Mouse (Mus musculus) kidney, adult 9 months (tissue): ENCODE data around the gene Ccr7.
A peak's percentile ranks its signal among the peaks of the same experiment; 100 is the strongest.

ENCODE experiments used
- DNase-seq: peaks from one replicate; pipeline ENCODE4 v3.0.0; 2022

Gene Ccr7

DNA sequence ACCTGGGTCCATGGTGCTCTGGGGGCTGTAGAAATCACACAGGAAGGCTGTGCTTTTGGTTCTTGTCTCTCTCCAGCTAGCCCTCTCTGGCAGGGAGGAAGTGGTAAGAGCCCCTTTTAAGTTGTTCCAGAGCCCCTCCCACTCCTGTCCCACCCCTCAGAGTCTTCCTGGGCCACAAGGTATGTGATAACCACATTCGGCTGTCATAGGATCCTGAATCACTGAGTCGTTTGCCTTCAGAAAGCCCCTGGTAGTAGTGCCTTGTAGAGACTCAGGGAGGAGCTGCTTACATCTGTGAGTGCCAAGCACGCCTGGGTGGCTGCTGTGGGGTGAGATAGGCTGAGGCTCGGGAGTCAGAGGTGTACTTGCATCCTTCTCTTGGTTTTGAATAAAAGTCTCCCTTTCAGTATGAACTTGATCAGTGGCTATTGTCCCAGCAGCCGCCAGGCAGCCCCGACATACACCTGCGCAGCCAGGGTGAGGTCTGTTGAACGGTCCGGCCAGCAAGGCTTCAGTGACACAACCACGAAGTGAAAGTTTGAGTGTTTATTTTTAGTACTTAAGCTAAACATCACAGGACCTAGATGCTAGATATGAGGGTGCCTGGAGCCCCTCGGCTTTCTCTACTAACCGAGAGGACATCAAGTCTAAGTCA lies at the start of gene Ccr7:
Ccr7 (minus strand) TSS at position 91 of the 655 bp plus-strand sequence.
- no peak for DNase-seq

DNA sequence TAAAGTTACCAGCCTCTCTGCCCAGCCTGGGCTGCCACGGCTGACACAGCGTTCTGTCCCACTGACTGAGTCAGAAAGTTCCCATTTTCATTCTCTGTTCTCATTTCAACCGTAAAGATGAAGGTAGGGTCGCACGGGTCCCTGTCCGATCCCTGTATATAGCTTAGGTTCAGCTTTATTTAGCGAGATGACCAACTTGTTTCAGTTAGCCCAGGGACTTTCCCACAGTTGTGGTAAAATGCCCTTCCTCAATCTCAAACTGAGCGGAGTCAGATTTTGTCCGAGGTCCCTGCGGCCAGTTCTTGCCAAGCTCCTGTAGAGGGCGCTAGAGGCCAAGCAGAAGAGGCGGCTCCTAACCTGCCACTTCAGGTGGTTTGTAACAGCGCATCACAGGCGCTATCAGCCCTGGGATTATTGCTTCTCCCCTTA lies 34.3 kb upstream of the Ccr7 start:
- peak; percentile 61 for DNase-seq

DNA sequence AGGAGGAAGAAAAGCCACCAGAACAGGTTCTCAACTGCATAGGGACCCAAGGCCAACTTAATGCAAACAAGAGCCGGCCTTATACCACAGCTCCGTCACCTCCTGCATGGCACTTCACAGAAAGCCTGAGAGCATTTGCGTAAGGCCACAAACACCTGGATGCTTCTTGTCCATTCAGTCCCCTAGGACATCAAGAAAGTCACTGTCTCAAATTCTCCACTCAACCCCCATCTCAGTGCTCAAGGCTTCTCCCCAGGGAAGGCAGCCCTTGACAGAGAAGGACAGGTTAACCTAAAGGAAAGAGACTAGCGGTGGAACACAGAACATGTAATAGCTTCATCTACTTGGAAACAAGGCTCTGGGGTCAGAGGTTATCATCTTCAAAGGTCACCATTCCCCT lies 32.5 kb upstream of the Ccr7 start:
- no peak for DNase-seq

DNA sequence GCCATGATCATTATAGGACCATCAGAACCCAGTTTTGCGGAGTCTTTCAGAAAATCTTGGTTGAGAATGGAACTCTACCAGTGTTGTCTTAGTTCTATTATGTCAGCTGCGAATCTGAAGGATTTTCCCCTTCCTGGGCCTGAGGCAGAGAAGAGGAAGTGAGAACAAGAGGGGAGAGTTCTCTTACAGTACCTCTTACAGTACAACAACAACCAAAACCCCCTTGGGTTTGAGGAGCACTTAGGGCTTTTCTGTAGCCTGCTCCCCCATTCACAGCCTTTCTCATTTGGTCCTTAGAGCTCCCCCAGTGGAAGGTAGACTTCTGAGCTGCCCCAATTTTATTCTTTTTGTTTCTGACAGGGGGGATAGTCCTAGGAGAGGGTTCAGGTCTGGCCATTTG lies 32.0 kb upstream of the Ccr7 start:
- DNase-seq, result no peak

DNA sequence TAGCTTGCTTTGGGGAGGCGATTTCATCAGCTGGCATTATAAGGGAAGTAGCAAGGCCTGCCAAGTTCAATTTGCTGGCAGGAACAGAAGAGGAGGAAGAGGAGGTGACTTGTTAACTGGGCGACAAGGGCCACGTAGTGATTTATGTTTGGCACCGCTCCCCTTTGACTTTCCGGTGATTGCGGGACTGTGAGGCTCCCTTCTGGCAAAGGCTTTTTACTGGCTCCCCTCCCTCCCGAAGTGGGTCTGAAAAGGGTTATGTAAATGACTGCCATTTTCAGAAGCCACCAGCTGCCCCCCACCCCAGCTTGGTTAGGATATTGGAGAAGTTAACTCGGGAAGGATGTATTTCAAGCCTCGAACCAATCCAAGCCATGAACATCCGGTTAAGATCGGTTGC lies 27.7 kb upstream of the Ccr7 start:
- peak; percentile 7 for DNase-seq

DNA sequence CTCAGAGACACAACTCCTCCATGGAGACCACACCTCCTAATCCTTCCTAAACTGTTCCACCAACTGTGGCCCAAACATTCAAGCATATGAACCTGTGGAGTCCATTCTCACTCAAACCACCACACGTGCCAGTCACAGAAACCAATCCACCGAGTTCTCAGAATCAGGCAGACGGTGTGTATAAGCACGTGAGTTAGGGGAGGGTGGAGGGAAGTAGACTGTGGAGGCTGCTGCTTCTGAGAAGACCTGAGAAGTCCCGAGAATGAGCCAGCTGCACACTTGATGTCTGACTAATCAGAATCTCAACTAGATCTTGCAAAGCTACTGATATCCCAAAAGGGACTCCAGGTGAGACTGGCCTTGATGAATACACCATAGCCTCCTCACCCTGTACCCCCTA lies 25.2 kb upstream of the Ccr7 start:
- no peak for DNase-seq

DNA sequence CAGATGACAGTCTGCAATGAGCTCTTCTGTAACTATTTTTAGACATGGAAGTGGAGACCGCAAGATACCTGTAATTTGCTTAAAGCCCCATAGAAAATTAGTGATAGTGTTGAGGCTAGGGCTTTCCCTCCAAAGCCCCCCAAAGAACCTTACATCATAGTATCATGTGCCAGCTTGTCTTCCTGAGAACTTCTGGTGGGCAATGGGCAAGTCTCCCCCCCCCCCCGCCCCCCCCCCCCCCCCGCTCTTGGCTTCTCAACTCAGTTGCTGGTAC lies 23.0 kb upstream of the Ccr7 start:
- no peak for DNase-seq

DNA sequence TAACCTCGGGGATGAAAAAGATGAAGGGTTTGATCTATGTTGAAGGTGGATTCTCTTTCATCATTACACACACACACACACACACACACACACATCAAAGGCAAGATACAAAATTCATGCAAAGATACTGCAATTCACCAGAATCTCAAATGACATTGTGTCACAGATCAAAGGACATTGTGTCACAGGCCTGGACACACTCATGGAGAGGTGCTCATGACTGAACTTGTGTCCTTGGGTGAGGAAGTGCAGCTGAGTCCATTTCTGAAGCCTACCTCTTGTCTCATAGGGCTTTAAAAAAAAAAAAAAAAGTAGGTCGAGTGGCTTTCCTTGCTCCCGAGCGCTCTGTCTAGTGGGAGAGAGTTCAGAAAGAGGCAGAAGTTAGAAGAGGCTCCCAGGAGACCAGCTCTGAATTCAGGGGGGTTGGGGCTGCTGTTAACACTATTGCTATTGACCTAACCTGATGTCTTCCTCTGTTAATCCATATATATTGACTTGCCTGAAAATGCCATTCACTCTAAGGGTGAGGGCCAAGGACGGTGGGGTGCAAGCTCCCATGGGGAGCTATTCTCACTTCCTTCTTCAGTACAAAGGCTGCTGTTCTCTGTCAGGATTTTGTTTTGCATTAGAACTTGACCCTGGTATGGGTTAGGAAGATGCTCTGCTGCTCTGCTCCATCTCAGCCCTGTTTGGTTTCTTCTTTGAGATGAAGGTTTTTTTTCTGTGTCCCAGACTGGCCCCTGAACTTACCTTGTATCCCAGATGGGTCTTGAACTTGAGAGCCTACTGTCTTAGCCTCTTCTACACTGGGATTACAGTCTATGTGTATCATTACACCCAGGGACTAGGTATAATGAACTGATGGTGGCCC lies 22.4 kb upstream of the Ccr7 start:
- no peak for DNase-seq

DNA sequence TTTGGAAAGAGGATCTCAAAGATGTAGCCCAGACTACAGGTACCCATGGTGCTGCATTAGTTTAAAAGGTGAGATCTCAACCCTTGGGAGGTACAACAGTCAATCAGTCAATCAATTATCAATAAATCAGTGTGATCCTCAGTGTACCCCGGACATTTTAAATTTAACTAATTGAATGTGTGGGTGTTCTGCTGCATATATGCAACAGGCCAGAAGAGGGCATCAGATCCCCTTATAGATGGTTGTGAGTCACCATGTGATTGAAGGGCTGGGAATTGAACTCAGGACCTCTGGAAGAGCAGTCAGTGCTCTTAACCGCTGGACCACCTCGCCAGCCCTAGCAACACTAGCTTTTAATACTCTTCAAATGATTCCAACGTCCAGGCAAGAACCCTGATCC lies 17.1 kb upstream of the Ccr7 start:
- DNase-seq, result no peak

DNA sequence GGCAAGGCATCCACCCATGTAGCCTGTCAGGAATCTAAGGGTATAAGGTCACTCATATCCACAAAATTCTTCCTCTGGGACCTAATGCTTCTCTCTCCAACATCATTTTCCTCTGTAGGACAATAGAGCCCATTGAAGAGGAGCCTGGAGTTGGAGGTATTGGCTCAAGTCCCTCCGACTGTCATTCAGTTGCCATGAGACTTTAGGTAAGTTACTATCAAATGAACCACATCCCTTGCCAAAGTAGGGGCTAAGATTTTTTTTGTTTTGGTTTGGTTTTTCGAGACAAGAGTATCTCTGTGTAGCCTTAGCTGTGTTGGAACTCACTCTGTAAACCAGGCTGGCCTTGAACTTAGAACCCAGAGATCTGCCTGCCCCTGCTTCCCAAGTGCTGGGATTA lies 16.6 kb upstream of the Ccr7 start:
- DNase-seq, result no peak

DNA sequence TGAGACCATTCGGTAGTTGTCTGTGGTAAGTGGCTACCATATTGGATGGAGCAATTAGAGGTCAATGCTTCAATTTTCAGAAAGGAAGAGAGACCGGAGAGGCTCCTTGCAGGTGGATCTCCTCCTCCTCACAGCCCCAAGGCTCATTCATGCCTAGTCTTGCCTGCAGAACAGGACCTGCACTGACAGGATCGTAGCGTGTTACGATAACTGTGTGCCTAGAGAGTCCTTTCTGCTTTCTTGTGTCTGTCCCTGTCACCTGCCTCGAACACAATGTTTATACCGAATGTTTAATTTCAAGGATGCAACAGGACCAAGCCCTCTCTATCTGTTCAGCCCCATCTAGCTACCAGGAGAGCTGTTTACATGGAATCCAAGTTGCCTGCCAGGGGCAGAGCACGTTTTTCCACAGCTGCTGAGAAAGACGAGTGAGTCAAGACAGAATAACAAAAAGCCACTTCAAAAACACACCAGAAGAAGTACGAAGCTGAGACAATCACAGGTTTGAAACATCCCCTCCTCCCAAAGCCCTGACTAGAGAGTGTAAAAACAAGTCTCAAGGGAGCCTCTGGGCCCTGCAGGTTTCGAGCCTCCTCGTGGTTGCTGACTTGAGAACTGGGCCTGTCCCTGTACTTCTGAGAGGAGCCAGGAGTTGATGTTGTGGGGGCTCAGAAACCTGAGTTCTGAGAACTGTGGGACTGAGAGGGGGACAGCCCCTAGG lies 15.8 kb upstream of the Ccr7 start:
- DNase-seq, result no peak

DNA sequence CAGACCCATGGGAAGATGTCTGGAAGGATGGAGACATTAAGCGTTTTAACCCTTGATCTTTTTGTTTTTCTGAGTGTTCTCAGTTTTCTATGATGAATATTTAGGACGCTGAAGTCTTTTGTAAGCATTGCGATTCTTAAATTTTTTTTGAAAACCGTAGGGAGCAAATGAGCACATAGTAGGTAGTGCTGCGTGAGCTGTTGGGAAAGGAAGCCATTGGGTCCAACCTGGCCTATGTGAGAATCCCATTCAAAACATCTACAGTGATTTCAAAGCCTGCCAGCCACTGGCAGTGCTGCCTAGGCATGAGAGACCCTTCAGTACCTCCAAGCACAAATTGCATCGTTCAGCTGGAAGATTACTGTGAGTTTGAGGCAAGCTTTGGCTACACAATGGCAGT lies 15.1 kb upstream of the Ccr7 start:
- DNase-seq, result no peak

DNA sequence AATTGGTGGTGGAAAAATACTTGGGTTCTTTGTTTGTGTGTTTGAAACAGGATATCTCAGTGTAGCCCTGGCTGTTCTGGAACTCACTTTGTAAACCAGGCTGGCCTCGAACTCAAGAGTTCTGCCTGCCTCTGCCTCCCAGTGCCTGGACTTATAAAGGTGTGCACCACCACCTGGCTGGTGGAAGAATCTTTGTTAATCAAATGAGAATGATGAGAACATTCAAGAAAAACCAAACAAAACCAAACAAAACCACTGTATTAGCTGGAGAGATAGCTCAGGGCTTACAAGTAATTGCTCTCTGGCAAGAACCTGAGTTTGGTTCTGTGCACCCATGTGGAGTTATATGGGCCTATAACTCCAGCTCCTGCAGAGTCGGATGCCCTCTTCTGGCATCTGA lies 14.6 kb upstream of the Ccr7 start:
- DNase-seq, result no peak

DNA sequence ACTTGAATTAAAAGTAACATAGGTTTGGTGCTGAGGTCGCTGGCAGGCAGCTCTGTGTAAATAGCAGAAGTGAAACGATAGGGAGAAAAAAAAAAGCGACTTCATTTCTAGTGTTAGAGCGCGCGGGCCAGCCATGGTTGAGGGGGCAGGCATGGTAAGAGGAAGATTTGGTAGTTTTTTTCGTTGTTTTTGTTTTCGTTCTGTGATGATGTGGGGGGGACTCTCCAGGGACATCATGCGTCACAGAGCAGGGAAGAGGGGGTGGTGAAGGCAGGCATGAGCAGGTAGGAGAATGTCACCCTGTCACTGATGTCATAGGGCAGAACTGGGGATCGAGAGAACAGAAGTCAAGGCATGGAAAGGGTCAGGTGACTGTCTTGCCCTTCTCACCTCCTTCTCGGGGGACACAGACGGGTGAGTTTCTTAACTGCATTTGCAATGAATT lies 13.2 kb upstream of the Ccr7 start:
- no peak for DNase-seq

DNA sequence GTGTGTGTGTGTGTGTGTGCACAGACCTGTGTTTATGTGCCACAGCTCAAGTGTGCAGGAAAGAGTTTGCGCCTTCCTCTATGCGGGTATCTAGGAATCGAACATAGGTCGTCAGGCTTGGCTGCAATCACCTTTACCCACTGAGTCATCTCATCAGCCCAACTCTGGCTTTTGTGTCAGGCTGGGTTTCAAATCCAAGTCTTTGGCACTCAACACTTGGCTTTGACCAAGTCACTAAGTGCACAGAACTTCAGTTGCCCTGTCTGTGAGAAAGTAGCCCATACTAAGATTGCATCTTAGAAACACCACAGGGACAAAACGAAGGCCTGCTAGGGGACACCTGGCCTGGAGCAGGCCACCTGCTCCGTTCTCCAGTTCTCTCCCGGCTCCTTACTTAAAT lies 12.7 kb upstream of the Ccr7 start:
- no peak for DNase-seq

DNA sequence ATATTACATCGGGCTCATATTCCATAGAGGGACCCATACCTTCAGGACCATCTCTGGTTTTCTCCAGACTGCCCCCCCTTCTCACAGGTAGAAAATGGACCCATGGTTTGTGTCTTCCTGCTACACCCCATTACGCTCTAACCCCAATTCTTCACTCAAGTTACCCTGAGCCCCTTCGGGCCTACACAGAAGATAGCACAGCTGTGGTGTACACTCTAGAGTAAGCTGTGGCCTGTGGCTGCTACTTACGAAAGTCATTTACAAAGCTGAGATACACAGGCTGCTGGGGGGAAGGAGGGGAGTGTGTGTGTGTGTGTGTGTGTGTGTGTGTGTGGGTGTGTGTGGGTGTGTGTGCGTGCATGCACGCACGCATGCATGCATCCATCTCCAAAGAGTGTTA lies 11.4 kb upstream of the Ccr7 start:
- DNase-seq, result no peak

DNA sequence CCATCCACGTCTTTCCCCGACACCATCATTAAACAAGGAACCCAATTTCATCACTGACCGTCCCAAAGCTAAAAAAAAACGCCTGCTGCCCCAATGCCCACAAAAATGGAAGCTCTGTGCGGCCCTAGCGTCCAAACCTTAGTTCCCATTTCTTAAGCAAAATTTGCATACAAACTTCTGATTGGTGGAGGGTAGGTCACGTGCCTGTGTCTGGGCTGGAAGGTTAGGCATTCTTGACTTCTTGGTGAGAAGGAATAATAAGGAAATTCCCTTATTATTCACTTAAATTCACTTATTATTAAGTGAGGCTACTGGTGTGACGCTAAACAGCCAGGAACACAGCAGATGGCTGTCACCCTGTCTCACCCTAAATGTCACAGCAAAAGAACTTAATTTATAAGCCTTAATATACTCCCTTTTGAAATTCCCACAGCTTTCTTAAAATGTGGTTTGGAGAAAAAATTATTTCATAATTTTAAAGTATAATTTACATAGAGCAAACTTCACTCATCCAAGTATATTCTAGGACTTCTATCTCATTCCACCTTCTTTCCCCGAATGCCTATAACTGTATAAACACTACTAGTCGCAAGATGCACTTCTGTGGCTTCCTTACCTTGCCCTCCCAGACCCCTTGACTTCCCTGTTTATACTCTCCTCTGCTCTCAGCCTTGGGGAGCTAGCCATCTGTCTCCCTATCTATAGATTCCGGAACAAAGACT lies 10.3 kb upstream of the Ccr7 start:
- no peak for DNase-seq

DNA sequence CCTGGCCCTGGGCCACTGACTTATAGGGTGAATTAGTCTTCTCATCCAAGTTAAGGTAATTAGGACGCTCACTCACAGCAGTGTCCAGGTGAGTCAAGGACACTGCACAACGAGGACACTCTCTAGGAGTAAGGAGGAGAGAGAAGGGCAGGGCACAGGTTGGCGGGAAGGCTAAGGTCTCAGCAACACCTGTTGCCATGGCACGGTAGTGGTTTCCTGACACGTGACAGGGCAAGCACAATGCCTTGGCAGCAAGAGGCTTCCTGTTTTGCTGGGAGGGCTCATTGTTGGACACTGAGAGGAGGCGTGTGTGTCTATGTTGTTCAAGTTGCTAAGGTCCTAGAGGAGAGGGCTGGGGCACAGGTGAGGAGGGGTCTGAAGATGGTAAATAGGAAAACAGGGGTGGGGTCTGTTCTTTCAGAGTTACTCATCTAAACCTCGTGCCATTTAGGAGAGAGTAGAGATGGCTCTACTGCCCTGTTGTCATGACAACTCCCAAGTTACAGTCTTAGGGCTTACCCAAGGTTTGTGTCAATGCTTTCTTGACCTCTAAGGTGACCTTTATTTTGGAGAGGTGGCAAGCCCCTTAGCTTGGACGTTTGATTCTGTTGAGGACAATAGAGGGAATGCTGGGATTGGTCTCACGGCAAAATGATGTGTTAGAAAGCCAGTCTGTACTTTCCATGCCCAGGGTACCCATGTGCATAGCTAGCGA lies 8.3 kb upstream of the Ccr7 start:
- no peak for DNase-seq

DNA sequence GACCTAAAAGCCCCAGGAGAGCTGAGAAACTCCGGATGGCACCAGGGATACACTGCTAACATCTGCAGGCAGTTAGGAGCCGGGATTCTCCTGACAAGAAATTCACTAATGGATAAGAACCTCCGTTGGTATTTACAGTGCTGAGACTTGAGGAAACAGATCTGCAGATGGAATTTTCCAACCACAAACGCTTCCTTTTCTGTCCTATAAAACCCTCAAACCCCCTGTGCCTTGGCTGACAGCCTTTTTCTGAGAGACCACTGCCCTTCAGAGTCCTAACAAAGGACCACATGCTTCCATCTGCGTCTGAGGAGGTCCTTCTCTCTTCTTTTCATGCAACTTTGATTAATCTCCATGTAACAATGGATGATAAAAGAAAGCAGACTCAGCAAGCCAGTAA lies 6.8 kb upstream of the Ccr7 start:
- DNase-seq, result no peak

DNA sequence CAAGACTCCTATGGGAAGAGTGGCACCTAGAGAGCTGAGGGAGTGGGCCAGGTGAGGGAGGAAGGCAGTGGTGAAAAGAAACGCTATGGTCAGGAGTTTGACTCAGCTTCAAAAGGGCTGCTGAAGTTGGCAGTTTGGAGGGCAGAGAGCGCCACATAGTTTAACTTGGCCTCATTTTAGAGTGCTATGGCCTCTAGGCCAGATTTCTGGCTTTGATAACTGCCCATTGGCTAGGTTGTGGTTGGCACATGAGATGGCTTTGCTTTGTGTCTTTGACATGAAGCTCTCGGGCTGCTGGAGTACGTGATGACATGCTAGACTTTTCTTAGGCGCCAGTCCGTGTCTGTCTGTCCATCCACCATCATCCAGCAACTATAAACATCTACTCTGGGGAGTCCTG lies 5.4 kb upstream of the Ccr7 start:
- no peak for DNase-seq

DNA sequence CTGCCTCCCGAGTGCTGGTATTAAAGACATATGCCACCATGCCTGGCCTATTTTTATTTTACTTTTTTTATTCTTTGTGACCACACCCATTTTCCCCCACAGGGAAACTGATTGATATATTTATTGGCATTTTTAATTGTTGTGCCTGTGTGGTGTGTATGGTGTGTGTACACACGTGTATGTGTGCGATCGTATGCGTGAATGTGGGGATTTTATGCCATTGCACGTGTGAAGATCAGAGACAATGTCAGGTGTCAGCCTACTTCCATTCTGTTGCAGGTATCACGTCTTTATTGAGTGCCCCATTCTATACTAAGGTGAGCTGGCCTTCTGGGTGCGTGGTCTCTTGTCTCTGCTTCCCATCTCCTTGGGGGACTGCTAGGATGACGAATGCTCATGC lies 940 bp upstream of the Ccr7 start:
- no peak for DNase-seq
